Mouse (Mus musculus): ENCODE data around the gene Lpp. TPM values are rescaled to one million over a fixed set of nuclear protein-coding genes. Genes with fewer than 3 reads are reported as not detected.
A peak's percentile ranks its signal among the peaks of the same experiment; 100 is the strongest.

Lpp gene
- total RNA-seq (2022) = 10 to 100 TPM; 21.5 to 24.7 (median 23.3) TPM

GRCm38 (mm10) chr16:24392651-24393555 is at the start of gene Lpp:
Lpp (plus strand) TSS chr16:24393507.
- peak; percentile 65 for DNase-seq (ENCODE audit: low spot score)

- DNase-seq (ENCODE audit: low spot score) = peak; percentile 73
Measured at GRCm38 (mm10) chr16:24347582-24348411, 45.5 kb upstream of the Lpp start.

GRCm38 (mm10) chr16:24350306-24350705 is 43.0 kb upstream of the Lpp start:
- DNase-seq (ENCODE audit: low spot score) = no peak

GRCm38 (mm10) chr16:24350751-24351150 is 42.6 kb upstream of the Lpp start:
- DNase-seq (ENCODE audit: low spot score) = no peak

GRCm38 (mm10) chr16:24351811-24352210 is 41.5 kb upstream of the Lpp start:
- no peak for DNase-seq (ENCODE audit: low spot score)

GRCm38 (mm10) chr16:24353816-24354215 is 39.5 kb upstream of the Lpp start:
- no peak for DNase-seq (ENCODE audit: low spot score)

GRCm38 (mm10) chr16:24361667-24362066 is 31.6 kb upstream of the Lpp start:
- no peak for DNase-seq (ENCODE audit: low spot score)

GRCm38 (mm10) chr16:24364030-24364687 is 29.1 kb upstream of the Lpp start:
- no peak for DNase-seq (ENCODE audit: low spot score)

- no peak for DNase-seq (ENCODE audit: low spot score)
Measured at GRCm38 (mm10) chr16:24365900-24366299, 27.4 kb upstream of the Lpp start.

GRCm38 (mm10) chr16:24367071-24367470 is 26.2 kb upstream of the Lpp start:
- no peak for DNase-seq (ENCODE audit: low spot score)

- DNase-seq (ENCODE audit: low spot score) = no peak
Measured at GRCm38 (mm10) chr16:24367506-24367905, 25.8 kb upstream of the Lpp start.

GRCm38 (mm10) chr16:24376478-24376877 is 16.8 kb upstream of the Lpp start:
- DNase-seq (ENCODE audit: low spot score) = no peak

GRCm38 (mm10) chr16:24390596-24390995 is 2.7 kb upstream of the Lpp start:
- DNase-seq (ENCODE audit: low spot score) = no peak

- no peak for DNase-seq (ENCODE audit: low spot score)
Measured at GRCm38 (mm10) chr16:24391111-24391510, 2.2 kb upstream of the Lpp start.

- DNase-seq (ENCODE audit: low spot score) = no peak
Measured at GRCm38 (mm10) chr16:24391901-24392300, 1.4 kb upstream of the Lpp start.

GRCm38 (mm10) chr16:24393556-24394210 is 376 bp downstream of the Lpp start:
- peak; percentile 50 for DNase-seq (ENCODE audit: low spot score)

- peak; percentile 44 for DNase-seq (ENCODE audit: low spot score)
Measured at GRCm38 (mm10) chr16:24394211-24394991, 1.1 kb downstream of the Lpp start.

- no peak for DNase-seq (ENCODE audit: low spot score)
Measured at GRCm38 (mm10) chr16:24395100-24395499, 1.8 kb downstream of the Lpp start.

- no peak for DNase-seq (ENCODE audit: low spot score)
Measured at GRCm38 (mm10) chr16:24396504-24396903, 3.2 kb downstream of the Lpp start.

- DNase-seq (ENCODE audit: low spot score) = no peak
Measured at GRCm38 (mm10) chr16:24398476-24398875, 5.2 kb downstream of the Lpp start.

GRCm38 (mm10) chr16:24398893-24399292 is 5.6 kb downstream of the Lpp start:
- DNase-seq (ENCODE audit: low spot score) = no peak
